Mouse (Mus musculus): Measurements from ENCODE around the gene Fgr.
A peak's percentile ranks its signal among the peaks of the same experiment; 100 is the strongest.

Gene Fgr

DNA sequence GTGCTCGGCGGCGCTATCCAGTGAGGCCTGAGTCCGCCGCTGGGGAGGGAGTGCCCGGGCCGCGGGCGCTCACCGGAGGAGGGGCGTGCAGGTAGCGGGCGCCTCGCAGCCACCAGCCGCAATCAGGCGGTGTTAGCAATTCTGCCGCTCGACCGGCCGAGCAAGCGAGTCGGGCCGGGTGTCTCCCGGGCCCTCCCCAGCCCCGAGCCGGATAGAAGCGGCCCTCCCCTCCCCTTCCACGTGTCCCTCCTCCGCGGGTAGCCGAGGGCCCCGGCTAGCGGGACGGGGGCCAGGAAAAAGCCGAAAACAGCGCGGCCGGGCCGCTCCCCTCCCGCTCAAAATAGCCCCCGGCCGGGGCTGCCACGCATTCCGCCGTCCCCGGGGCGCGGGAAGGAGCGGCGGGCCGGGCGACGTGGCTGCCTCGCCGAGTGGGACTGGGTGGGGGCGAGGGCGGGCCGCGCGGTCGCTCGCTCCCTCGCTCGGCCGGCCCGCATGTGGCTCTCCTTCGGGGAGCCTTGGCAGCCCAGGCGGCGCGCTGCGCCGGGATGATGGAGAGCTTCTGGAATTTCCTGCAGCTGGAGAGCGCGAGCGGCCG, 64.7 kb downstream of the Fgr start:
- peak; percentile 75 for DNase-seq

DNA sequence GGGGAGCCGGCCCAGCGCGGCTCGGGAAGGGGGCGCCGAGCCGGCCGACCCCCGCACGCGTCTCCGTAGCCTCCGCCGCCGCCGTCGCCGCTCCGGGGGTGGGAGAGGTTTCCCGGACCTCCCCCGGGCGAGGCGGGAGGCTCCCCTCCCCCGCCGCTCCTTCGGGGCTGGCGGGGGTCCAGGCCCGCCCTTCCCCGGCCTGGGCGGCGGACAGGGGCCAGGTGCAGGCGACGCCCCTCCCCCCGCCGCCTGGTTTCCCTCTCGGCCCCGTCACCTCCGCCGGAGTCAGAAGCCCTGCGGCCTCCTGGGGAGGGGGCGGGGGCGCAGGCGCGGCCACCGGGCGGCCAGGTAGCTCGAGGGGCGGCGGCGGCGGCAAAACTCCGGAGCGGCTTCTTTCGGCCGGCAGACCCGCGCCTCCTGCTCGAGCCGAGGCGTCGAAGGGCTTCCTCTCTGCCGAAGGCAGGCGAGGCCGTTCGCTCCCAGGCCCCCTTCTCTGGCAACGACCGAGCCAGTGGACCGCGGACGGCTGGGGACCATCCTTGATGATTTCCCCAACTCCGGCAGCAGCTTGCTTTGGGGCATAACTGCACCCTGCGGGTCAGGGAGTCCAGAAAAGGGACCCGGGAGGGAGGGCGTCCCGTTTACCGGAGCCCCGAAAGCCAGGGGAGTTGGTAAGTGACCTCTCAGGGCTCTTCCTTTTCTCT, 65.4 kb downstream of the Fgr start:
- DNase-seq: peak; percentile 70

DNA sequence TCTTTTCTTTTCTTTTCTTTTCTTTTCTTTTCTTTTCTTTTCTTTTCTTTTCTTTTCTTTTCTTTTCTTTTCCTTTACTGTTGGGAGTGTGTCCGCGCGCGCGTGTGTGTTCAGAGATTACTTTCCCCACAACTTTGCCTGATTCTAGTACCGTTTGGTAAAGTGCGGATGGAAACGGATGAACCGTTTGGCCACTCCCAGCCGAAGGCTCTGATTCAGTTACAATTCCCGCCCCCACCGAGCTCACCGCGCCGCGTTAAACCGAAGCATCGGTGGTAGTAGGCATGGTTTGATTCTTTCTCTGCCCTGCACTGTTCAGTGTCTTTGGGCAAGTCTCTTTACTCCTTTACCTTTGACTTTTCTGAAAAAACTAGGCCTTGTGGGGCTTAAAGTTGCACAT, 65.9 kb downstream of the Fgr start:
- DNase-seq: no peak

DNA sequence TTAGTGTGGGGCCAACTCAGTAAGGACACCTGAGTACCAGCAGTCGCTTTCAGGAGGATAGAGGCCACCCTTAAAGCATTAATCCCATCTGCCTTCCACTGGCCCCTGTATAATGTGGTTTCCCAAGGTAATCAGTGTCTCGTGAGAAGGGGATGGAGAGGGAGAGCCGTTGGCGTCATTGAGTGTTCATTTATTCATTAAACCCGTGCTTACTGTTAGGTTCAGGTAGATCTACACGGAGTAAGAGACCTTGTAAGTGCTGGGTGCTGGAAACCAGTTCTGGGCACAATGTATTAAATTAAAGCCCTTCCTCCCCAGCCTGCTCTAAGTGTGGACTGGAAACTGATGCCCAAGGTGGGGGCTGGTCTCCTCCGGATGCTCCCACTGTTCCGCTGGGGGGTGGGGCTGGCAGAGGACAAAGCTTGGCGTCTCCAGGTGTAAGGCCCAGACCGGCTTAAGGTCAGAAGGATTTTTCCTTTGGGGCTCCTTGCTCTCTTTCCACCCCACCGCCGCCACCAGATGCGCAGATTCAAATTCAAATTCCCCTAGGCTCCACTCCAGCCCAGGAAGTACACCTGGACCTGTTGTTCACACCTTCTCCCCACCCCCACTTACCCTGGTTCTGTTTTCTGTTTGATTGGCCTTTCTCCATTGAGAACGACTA, 66.5 kb downstream of the Fgr start:
- no peak for DNase-seq

DNA sequence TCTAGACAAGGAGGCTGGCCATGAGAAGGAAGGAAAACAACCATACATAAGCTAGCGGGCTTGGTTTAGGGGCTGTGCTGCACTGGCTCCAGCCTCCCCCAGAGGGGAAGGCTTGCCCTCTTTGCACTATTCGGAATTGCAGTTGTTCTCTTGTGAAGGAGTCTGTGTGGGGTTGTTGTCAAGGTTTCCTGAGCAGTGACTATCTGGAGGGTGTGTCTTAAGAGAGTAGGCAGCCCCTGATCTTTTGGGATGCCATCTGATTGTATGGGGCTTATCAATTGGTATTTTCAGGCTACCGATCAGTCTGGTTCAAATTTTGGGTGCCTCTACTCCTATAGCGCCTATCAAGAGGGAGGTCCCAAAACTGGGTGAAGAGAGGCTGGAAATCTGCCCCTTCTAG, 68.3 kb downstream of the Fgr start:
- DNase-seq: peak; percentile 41

DNA sequence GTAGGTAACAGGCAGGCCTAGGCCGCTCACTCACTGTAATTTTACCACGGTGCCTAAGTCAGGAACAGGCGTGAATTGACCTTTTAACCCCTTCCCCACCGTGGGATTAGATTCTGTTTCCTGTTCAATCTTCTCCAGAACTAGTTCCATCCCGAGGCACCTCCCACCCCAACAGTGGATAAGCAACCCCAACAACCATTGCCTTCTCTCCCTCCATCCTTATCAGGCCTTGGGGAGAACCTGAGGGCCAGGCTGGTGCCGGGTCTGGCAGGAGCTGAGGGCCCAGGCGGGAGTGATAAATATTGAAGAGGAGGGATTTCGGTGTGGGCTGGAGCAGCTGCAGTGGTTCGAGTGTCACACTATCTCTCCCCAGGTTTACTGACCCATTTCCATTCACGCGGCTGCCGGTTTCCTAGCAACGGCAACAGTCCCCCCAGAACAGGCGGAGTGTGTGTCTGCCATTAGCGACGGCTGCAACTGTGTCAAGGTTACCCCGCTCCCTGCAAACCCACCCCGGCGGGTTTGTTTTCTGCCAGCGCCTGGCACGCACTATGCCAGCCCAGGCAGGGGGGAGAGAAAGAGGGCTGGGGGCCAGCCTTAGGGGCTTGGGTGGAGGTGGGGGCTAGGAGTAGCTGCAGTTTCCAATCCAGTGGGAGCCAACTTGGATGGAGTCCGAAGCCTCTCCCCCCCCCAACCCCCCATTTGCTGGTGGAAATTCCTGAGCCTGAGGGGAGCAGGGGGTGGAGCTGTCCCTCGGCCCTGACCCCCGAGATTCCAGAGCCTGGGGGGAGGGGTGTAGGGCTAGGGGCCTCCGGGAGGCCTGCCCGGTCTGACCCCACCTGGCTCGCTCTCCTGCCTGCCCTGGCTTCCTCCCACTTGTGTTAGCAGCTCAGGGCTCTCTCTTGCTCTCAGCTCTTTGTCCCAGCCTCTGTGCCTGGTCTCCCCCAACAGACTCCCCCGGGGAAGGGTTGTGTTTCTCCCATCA, 69.0 kb downstream of the Fgr start:
- peak; percentile 96 for DNase-seq

DNA sequence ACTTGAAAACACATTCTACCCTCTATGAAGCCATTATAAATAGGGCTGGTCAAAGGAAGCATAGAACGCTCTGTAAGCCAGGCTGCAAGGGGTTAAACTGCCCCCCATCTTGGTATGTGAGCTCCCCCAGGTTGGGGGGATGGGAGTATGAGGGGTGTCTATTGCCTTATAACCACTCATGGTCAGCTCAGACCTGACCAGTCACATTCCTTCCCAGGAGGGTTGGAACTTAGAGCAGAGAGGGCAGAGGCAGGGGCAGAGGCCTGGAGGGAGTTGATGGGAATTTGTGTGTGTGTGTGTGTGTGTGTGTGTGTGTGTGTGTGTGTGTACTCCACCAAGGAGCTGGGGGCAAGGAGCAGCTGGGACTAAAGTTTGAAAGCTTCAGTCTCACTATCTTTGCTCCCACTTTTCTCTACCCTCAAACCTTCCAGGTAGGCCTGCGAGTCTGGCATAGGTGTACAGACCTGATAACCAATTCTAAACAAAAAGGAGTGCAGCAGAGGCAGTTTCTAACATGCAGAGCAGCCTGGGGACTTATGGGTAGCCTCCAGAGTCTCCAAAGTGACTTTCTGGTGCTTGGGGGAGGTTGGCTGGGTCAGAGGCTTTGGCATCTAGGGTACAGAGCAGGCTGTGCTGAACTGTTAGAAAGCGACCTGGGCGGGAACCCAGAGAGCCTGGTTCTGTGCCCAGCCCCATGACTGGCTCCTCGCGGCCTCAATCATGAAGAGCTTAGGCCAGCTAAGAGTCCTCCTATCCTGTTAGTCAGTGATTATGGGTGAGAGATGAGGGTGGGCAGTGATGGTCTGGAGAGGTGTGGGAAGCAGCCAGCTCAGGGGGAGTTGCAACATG, 70.1 kb downstream of the Fgr start:
- DNase-seq: peak; percentile 52

DNA sequence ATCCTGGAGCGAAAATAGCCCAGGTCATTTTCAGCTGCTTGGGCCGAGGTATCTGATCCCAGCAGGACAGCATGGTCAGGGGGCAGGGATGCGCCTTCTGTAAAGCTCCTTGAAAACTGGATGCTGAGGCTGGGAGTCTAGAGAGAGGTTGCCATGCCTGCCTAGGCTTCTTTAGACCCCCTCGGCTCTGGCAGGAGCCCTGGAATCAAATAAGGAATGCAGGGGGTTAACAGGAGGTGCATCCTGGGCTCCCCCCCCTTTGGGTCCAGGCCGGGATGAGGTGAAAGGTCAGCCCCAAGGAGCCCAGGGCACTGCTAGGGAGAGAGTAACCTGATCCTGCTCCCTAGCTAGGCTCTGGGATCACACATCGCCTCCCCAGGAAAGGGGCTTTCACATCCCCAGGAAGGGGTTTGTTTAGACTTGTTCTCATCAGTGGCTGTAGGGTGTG, 70.8 kb downstream of the Fgr start:
- DNase-seq: no peak

DNA sequence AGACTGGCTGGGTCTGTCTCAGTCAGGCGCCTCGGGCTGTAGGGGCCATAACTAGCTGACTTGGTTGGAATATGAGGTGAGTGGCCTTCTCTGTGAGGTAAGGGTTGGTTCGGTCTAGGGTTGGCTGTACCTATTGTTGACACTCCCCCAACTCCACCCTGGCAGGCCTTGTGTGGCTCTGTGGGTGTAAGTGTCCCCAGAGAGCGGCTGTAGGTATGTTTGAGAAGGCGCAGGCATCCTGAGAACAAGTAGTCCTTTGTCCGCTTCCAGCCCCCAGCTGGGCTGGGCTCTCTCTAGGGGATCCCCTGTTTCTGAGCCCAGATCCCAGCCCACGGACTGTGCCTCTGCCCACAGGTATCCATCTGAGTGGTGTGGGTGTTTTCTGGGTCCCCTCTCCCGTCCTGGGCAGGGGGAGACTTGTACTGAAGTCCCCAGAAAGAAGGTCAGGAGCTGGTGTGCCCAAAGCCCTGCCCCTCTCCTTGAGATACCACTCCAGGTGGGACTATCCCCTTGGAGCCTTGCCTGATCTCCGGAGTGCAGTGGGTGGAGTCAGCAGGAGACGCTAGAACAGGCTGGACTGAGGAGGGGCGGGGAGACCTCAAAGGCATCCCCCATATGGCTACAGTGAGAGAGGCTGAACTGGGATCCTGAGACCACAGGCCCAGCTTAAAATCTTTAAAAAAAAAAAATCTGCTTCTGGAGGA, 72.0 kb downstream of the Fgr start:
- peak; percentile 23 for DNase-seq

DNA sequence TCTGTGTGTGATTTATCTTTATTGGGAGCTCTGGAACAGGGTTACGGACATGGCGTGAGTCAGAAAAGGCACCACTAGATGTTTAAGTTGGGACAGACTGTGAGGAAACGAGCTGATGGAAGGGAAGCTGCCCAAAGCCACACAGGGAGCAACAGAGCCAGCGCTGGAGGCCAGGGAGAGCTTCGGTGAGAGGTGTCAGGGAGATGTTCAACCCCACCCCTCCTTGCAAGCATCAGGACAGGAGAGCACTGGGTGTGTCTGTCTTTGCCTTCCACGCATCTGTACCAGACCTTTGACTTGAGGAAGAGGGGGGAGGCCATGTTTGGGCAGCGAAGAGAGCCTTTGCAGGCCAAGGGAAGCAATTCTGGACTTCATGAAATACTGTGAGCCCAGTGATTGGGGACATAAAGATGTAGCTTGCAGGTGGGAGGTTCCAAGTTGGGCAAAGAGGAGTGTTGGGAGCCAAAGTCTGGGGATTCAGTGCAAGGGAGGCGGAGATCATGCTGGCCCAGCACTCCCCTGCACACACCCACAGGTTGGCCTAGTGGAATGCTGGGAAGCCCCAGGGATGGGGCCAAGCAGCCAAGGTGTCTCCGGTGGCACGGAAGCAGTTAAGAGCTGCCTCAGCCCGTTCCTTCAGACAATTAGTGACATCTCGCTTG, 72.9 kb downstream of the Fgr start:
- DNase-seq: no peak

DNA sequence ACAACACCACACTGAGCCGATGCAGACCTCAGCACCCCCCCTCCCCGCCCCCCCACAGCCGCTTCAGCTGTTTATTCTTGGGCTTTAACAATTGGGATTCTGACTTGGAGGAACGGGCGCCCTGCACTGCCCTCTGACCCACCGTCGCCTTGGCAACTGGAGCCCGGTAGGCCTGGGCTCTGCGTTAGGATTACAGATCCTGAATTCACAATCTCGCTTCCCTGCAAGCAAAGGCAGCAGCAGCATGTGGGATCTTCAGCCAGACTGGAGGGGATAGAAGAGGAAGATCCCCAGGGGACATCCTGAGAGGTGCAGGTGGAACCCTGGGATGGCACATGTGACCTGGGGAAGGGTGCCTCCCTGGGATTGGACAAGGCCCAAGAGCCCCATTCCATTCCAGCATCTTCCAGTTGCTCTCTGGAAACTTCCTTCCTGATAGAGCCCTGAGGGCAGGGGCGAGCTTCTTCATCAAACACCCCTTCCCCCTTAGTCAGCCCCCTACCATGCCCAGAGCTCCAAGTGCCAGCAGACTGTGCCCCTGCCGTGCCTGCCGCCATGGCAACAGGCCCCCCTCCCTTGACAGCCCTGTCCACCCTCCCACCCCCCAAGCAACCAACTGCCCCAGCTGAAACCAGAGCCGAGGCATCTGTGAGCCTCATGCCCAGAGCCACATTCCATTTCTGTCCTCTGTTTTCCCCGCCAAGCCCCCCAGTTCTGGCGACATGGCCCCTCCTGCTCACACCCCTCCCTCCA, 73.6 kb downstream of the Fgr start:
- peak; percentile 78 for DNase-seq

DNA sequence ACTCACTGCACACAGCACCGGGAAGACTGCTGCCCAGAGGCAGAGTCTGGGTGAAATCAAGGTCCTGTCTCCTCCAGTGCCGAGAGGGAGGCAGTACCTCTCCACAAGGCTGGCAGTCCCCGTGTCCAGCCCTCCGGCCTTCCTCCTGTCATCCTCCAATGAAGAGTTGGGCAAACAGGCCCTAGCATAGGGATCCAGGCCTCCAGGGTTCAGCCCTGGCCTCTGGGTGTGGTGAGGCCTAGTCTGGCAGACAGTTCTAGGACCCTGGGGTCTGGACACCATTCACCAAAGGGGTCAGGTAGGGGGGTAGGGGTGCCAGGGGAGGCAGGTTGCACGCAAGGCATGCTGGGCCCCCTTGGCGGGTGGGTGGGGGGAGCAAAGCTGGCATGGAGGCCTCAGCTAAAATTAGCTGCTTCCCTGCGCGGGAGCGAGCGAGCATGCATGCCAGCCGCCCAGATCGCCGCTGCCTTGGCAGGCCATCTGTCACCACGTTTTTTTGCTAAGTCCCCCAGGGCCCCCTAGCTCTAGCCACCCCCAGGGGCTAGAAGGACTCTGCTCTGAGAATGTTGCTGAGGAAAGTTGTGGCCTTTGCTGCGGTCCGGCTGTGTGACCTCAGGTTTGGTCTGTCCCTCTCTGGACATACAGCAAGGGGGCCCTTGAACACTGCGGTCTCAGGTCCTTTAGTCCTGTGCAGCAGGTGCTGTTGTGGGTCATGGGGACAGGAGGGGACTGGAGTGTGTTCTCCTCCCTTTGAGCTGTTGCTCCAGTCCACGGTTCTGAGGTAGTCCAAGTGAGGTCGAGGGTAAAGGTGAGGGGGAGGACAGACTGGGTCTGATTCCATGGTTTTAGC, 75.4 kb downstream of the Fgr start:
- peak; percentile 76 for DNase-seq

DNA sequence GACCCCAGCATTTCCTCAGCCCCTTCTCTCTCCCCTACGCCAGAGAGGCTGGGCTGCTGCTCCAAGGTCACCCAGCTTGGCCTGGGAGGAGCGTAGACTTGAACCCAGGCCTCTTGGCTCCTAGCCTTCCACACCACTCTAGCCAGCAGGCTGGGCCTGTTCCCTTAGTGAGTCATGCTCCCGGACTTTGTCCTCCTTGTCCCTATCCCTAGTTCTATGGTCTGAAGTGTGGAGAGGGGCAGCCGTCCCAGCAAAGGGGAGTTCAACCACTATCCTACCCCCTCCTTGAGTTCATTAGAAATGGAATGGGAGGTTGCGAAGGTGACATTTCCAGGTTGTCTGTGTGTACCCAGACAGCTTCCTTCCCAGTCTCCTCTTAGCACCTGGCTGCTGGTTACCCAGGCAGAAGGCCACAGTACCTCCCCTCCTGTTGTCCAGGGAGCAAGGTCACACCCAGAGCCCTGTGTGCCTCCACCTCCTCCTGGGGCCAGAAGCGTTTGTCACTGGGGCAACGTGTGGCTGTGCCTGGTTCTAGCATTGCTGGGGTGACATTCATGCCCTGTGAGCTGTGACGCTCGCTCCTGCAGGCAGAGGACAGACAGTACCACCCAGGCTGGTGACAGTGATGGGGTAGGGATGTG, 76.4 kb downstream of the Fgr start:
- DNase-seq: no peak

DNA sequence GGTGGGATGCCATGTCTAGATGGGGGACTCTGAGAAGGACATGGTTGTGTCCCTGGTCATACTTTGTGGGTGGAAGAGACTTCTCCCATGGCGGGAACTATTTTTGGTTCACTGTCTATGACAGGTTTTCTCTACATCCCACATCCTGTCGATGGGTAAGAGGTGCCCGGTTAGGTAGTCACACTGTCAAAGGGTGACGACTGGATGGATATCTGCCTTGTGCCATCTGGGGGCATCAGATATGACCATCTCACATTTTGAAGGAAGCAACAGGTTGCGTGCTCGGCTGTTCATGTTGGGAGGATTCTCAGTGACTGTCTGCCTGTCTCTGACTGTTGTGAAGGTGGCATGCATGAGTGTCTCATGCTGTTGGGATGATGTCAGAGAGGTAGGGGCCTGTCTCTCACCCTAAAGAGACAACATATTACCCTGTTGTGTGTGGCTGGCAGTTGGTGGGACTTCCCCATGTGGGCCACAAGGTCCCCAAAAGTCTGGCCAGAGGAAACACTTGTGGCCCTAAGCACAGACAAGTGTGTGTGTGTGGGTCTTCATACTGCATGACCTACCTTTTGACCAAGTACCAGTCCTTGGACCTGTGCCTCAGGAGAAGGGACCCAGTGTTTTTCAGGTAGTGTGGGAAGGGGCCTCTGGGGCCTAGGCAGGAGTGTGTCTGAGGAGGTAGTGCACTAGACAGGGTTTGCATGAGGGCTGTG, 77.1 kb downstream of the Fgr start:
- DNase-seq: no peak

DNA sequence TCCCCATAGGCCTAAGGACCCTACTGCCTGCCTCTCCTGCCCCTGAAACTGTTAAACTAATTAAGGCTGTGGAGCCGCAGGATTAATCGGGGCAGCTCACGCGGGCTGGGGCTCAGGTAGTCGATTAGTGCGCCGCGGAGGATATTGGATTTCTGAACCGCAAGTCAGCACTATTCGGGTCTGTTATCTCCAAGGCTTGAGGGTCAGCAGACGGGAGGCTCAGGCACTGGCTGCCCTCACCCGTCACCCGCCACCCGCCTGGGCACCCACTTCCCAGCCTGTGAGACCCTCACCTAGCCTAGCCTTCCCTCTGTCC, 77.6 kb downstream of the Fgr start:
- peak; percentile 59 for DNase-seq
